Mouse (Mus musculus) left cerebral cortex, postnatal 4 days (tissue): ENCODE measurements around the gene Exosc5. TPM values are rescaled to one million over a fixed set of nuclear protein-coding genes. Genes with fewer than 3 reads are reported as not detected.

ENCODE experiments used
- DNase-seq: peaks from one replicate; pipeline ENCODE4 v3.0.0-alpha.2; 2022
- intact Hi-C: fragments of 180-260 bp; cut with DNase I; formaldehyde crosslinking; loops from one replicate; pipeline ENCODE4 v1.15.1; 2025
- total RNA-seq, 2 experiments: library from RNA; stranded (reverse); gene quantifications; 2 replicates each; pipeline ENCODE4 v1.2.3; 2021

Exosc5 gene
- 10 to 100 TPM; 15.1 to 18.4 TPM for total RNA-seq

DNA sequence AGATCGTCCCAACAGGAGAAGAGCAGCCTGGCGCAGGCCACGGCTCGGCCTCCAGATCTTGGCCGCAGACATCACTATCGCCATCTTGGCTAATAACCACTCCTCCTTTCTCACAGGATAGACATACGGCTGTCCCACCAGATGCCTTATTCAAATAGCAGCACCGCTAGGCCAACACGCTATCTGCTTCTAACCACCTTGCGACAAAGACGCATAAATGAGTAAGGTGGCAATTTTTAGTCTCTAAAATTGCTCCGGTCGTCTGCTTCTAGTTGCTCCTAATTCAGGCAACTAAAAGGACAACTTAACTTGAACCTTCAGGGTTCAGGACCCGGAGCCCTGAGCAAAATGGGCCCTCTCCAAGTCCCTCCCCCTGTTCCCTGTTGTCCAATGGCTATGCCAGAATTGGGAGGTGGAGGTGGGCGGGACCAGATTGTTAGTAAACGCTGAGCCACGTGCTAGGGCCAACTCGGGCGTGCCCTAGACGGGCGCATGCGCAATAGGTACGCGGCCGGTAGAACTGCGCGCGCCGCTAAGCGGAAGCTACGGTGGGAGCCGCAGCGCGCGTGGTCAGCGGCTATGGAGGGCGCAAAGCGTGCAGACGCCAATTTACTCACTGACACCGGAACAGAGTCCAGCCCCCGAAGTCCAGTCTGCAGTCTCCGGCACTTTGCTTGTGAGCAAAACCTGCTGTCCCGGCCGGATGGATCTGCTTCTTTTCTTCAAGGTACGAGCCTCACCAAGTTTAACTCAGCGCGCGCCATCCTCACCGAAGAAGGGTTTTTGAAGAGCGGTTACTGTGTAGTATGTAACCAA is at the start of gene Exosc5, which contains the start of gene Bckdha:
Exosc5 (plus strand) TSS at position 508 of the 816 bp plus-strand sequence.
Bckdha (minus strand) TSS at position 325 of the 816 bp plus-strand sequence.
- intact Hi-C loops, result no loop called here
- DNase-seq, result peak; percentile 99

DNA sequence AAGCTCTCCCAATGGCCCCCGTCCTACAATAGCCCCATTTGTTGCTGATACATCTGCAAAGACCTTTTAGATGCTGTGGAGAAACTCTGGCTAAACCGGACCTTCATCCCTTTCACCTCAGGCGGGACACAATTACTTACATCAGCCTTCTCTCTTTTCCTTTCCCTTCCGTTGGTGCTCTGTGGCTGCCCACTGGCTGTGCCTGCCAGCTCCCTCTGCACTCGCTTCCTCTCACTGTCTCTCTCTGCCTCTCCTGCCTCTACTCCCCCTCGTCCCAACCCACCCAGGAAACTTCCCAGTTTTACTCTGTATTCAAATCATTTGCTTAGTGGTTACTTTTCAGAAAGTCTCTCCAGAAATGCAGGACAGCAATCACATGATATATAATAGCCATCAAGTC is 48.9 kb upstream of the Exosc5 start:
- DNase-seq, result no peak

GRCm38 (mm10) chr7:25611501-25611900 is 47.5 kb upstream of the Exosc5 start:
- intact Hi-C loops, result no loop called here

More for the DNA sequence above, 48.9 kb upstream of the Exosc5 start:
- intact Hi-C loops, result no loop called here

GRCm38 (mm10) chr7:25614086-25614485 is 44.9 kb upstream of the Exosc5 start:
- intact Hi-C loops, result no loop called here
- DNase-seq, result no peak

More at GRCm38 (mm10) chr7:25611501-25611900, 47.5 kb upstream of the Exosc5 start:
- no peak for DNase-seq

GRCm38 (mm10) chr7:25614831-25615705 is 43.9 kb upstream of the Exosc5 start:
- intact Hi-C loops, result no loop called here
- DNase-seq, result no peak

DNA sequence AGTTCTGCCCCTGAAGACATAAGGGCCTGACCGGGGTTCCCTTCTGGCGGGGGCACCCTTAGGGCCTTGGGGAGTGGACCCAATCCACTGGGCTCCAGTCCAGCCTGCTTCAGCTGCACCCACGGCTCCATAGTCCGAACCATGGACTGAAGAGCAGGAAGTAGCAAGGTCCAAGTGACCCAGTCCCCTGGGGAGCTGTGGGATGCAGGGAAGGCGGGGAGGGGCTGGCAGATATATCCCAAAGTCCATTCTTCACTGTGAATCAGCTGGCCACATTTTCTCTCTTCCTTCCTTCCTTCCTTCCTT is 43.3 kb upstream of the Exosc5 start, which contains the start of gene Erich4:
Erich4 (minus strand) TSS at position 187 of the 306 bp plus-strand sequence.
- intact Hi-C loops, result no loop called here
- no peak for DNase-seq

DNA sequence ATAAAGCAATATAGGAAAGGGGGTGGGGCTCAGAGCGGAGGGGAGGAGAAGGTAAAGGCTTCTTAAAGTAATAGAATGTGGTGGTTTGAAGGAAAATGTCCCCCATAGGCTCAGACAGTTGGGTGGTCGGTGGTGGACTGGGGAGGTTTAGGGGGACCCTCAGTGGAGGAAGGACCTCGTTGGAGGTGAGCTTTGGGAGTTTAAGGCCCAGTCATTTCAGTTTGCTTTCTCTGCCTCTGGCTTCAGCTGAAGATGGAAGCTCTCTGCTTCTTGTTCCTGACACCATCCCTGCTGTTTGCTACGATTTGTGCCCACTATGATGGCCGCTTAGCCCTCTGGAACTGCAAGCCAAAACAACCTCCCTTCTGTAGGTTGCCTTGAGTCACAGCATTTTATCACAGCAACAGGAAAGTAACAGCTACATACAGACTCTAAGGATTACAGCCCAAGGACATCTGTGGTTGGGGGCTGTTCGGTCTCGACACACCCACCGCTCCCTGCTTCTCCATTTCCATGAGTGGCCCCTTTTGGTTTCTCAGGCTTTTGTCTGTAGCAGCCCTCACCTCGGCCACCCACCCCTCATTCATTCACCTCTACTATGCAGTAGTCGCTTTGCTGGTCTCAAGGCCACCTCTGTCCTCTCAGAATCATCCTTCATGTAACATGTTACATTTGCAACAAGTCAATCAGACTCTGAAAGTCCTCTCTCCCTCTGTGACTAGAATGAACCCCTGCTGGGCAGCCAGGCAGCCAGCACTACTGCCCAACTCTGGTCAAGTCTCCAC is 41.4 kb upstream of the Exosc5 start:
- intact Hi-C loops, result no loop called here
- DNase-seq, result no peak

- intact Hi-C loops, result no loop called here
These were observed 39.9 kb upstream of the Exosc5 start, which contains the start of gene Dmac2 for GRCm38 (mm10) chr7:25618865-25619721. Dmac2 (plus strand) TSS chr7:25619414.

DNA sequence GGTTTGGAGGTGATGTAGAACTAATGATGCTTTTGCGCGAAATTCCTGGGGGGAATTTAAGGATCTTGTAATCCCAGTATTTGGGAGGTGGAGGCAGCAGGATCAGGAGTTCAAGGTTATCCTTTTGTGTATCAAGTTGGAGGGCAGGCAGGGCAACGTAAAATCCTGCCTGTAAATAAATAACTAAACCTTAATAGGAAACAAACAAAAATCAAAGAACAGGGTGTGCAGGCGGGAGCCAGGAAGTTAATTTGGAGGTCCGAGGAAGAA is 39.3 kb upstream of the Exosc5 start:
- intact Hi-C loops, result no loop called here

More at GRCm38 (mm10) chr7:25618865-25619721, 39.9 kb upstream of the Exosc5 start, which contains the start of gene Dmac2:
- peak; percentile 93 for DNase-seq

GRCm38 (mm10) chr7:25620101-25620500 is 38.9 kb upstream of the Exosc5 start:
- intact Hi-C loops, result no loop called here
- DNase-seq, result no peak

More for the DNA sequence above, 39.3 kb upstream of the Exosc5 start:
- DNase-seq, result no peak

DNA sequence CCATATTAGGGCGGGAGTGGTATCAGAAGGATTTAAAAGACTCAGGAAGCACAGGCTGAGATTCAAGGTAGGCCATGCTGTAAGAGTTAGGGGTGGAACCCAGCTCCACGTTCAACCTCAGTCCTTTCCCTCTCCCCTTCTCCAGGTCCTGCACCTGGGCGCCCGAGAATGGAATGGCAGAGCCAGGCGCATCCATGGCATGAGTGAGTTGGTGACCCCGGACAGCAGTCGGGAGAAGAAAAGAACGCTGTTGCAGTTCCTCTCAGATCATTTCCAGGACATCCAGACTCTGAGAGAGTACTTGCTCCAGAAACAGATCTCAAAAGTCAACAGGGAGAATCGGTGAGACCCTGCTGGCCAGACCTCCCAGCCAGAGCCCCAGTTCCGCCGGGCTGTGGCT is 38.2 kb upstream of the Exosc5 start:
- DNase-seq, result no peak
- intact Hi-C loops, result no loop called here

DNA sequence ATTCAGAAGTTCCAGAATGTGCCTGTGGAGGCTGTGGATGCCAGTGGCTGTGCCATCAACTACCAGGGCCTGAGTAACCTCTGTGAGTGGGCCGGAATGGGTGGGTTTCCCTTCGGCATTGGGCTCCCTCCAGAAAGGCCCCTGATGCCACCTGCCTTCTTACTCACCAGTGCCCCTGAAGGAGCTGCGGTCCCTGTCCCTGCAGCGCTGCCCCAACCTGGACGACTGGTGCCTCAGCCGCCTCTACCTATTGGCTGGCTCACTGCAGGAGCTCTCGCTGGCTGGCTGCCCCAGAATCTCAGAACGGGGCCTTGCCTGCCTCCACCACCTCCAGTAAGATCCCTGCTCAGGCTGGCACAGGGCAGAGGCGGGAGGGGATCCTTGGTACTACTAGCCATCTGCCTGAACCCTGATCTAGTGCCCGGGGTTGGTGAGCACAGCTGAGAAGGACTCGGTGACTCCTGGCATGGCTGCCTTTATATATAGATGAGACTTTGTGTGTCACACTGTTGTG is 35.0 kb upstream of the Exosc5 start:
- intact Hi-C loops, result no loop called here
- DNase-seq, result no peak

GRCm38 (mm10) chr7:25624851-25625250 is 34.1 kb upstream of the Exosc5 start:
- DNase-seq, result no peak
- intact Hi-C loops, result no loop called here

DNA sequence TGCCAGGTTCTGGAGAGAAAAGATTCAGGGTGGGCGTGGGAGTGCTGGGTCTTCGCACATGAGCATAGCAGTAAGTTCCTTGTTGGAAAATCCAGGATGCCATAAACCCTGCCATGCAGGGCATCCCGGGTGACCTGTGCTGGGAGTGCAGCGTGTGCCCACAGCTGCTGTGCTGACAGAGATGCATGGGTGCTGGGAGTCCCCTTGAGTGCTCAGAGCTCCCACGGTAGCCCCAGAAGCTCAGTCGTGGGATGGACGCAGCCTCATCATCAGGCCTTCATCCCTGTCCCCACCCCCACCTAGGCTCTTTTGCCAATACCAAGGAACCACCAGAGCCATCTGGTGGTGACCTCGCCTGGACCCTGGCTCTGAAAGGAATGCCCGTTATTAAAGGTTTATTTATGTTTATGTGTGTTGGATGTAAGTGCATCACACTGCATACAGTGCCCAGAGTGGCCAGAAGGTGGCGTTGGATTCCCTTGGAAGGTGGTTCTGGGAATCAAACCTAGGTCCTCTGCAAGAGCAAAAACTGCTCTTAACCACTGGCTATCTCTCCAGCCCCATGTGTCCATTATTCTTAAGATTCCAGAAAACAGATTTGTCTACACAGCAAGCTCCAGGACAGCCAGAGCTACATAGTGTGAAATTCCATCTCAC is 33.2 kb upstream of the Exosc5 start:
- DNase-seq, result no peak
- intact Hi-C loops, result no loop called here

DNA sequence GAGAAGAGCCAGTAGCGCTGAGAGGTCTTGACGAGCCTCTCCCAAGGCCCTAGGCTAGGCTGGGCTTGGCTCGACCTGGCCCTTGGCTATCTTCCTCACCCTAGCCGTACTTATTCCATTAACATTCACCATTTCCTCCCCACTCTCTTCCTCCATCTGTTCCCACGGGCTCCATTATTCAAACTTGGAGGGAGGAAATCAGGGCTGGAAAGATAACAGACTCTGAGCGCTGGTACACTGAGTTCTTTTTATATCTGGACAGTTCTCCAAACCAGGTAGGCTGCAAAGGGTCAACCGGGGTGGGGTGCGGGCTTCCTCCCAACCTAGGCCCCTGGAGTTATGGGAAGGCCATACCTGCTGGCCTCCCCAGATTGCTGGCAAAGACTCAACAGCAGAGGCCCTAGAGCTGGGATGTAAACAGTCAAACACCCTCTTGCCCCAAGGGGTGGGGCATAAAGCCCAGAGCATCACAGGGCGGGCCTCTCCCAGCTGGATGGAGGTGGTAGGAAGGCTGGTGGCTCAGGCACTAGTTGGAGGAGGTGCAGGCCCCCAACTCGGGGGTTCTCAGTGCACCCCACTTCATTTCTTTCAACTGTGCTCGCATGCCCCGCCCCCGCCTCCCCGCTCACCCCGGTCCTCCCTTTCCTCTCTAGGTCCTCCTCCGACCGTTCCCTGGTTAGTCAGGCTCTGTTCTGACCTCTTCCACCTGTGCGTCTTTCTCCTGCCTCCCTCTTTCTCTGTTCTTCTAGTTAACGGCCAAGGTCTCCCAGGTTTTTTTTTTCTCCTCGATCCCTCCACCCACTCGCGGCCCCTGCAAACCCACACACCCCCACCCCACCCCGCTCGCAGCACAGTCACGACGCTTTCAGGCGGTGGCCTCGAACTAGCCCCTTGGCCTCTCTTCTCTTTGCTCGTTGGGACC is 32.2 kb upstream of the Exosc5 start, which contains the start of gene B3gnt8:
B3gnt8 (plus strand) TSS at position 146 of the 922 bp plus-strand sequence.
- DNase-seq, result no peak
- intact Hi-C loops, result no loop called here

DNA sequence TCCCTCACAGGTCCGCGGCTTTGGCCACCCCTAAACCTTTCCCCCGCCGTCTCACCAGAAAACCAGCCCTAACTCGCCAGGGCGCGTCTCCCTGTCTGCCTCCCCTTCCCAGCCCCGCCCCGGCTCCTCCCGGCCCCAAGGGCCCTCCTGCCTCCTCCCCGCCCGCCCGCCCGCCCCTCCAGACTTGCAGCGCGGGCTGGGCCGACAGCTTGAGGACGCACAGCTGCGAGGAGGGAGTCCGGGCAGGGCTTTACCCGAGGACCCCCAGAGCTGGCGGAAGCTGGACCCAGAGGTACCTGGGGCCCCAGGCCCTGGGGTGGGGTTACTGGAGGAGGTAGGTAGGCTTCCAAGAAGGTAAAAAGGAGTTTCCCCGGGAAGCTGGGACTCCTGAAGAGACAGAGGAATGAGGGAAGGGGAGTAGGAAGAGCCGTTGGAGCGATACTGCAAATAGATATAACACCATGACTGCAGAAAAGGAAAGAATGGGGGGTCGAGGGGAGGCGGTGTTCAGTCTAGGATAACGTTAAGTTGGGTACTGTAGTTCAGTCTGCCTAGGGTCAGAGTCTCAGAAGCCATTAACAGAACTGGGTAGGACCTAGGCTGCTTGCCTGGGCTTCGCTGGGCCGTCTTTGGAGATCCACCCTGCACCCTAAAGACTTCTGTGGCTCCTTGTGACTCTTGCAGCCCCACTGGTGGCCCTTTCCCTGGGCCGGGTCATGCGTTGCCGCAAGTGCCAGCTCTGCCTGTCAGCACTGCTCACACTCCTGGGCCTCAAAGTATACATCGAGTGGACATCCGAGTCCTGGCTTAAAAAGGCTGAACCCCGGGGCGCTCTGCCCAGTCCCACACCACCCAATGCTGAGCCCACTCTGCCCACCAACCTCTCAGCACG is 31.3 kb upstream of the Exosc5 start:
- peak; percentile 45 for DNase-seq
- intact Hi-C loops, result no loop called here

GRCm38 (mm10) chr7:25628323-25628620 is 30.7 kb upstream of the Exosc5 start:
- DNase-seq, result no peak
- intact Hi-C loops, result no loop called here
